Mouse (Mus musculus) retina, adult 2 months (tissue): ENCODE measurements around the gene Epb41l4b.
A peak's percentile ranks its signal among the peaks of the same experiment; 100 is the strongest.

Experiments used
- DNase-seq: peaks from one replicate; pipeline ENCODE4 v3.0.0-alpha.2; 2012; ENCODE audit warnings: low read depth, low spot score

Epb41l4b gene

DNA sequence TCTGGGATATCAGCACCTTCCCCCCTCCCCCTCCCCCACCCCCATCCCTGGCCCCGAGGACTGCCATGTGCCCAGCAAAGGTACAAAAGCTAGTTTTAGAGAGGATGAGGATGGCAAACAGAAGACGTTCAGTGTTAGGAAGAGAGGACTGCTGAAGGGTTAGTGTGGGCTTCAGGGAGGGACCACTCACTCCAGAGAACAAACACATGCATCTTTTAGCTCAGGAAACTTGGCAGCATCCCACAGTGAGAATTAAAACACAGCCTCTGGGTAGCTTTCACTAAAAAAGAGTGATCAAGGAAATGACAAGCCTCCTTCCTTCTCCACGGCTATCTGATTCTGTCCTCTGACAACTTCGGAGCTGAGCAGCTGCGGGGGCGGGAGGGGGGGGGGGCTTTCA is 132.3 kb downstream of the Epb41l4b start:
- DNase-seq = no peak

- DNase-seq = no peak
Observed at GRCm38 (mm10) chr4:57010425-57010824, 132.8 kb downstream of the Epb41l4b start.

DNA sequence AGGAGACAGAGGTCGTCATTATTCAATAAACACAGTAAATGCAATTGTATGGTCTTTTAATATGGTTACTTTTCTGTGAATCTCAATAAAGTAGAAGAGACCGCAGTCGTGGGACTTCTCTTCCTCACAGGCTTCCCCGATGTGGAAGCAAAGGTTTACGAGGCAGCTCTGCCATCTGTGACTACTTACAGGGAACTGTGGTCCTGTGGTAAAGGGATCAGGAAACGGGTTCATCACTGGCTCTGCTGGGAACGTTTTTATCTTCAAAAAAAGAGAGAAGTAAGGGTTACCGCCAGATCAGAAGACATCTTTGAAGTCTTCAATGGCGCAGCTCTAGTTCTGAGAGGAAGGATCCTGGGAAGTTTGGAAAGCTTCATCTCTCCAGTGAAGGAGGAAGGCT is 135.5 kb downstream of the Epb41l4b start:
- no peak for DNase-seq

GRCm38 (mm10) chr4:57005011-57005410 is 138.2 kb downstream of the Epb41l4b start:
- no peak for DNase-seq

GRCm38 (mm10) chr4:57003886-57004285 is 139.4 kb downstream of the Epb41l4b start:
- no peak for DNase-seq

- no peak for DNase-seq
Observed at GRCm38 (mm10) chr4:57002751-57003150, 140.5 kb downstream of the Epb41l4b start.

DNA sequence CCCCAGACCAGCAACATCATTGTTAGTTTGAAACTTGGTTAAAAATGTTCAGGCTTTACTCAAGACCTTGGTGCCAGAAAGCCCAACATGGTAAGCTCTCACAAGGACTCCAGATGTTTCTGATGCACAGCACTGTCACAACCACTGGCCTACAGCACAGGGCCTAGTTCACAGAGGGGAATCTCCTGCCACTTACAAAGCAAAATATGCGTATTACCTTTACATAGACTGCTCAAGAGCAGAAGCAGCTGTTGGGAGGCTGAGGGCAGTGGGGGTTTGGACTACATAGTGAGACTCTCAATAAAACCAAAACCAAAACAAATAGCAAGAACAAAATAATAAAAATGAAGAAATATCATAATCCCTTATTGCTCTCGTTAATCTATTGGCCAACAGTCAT is 141.8 kb downstream of the Epb41l4b start:
- no peak for DNase-seq

DNA sequence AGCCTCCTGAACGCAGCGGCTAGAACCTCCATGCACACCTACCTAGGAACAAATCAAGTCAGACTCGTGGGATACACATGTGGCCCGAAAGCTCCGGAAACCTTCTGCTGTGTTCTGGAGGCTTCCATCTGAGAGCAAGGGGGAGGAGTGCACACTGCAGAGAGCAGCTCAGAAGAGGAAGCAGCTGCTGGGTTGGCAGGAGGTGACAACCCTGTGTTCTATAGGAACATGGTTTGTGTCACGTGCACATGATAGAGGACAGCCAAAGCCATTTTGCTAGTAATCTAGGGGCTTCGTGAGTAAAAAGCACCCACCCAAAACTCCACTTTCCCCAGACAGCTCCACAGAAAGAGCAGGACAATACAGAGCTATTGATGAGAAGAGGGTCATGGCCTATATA is 149.9 kb downstream of the Epb41l4b start:
- DNase-seq = no peak

DNA sequence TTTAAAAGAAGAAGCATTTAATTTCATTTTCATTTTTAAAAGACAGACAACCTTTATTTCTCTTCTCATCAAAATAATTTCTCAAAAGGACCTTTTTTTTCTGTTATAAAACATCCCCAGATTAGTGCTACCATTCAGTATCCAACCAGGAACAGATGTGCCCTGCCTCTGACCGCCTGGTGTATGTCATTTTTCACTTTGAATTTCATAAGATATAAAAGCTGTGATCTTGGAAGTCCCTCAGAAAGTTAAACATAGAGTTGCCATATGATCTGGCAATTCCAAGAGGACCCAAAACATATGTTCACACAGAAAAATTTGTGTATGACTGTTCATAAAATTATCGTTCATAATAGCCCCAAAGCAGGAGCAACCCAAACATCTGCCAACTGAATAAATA is 151.3 kb downstream of the Epb41l4b start:
- no peak for DNase-seq

DNA sequence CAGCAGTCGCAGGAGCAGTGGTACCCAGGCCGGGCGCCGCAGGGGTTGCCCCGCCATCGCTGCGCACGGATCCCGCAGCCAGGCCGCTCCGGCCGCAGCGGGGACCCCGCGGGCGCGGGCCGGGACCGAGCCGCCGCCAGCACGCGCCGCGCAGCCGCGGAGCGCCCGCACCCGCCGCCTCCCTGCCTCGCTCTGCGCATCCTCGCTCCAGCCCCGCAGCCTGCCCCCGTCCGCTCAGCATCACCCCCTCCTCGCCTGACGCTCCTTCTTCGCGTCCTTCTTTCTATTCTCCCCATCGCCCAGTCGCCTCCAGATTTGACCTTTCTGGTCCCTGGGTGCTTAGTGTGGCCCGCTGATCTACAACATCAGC is 153.0 kb downstream of the Epb41l4b start, which contains the start of gene Frrs1l:
Gene Frrs1l (minus strand): TSS at position 177 of the 370 bp plus-strand sequence.
- no peak for DNase-seq

DNA sequence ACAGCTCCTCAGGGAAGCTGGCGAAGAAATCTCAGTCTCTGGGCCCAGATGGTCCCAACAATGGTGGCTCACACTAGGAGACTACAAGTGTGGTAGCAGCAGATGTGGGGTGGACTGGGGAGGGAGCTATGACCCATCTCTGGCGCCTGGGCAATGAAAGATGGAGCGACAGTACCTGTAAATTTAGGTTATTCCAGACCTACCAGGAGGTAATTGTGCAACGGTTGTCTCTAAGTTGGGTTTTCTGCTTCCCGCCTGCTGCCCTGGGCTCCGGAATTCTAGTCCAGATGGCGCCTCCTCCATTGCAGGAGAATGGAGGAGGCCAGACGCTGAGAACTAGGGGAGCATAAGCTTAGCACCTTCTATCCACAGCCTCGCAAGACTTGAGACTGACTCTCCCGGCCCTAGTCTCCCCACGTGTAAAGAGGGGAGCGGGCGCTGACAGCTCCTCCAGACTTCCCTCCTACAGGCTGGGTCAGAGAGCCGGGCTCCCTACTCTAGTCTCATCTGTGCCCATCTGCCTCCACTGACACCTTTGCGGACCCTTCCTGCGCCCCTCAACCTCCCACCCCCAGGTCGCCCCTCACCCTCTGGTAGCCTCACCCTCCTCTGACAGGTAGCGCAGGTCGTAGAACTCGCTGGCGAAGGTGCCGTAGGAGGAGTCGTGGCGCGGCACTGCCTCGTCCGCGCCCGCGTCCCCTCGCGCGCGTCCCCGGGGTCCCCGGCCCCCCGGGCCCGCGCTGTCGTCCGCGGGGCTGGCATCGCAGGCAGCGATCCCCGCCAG is 153.6 kb downstream of the Epb41l4b start:
- no peak for DNase-seq

GRCm38 (mm10) chr4:56965586-56966179 is 177.6 kb downstream of the Epb41l4b start:
- no peak for DNase-seq

DNA sequence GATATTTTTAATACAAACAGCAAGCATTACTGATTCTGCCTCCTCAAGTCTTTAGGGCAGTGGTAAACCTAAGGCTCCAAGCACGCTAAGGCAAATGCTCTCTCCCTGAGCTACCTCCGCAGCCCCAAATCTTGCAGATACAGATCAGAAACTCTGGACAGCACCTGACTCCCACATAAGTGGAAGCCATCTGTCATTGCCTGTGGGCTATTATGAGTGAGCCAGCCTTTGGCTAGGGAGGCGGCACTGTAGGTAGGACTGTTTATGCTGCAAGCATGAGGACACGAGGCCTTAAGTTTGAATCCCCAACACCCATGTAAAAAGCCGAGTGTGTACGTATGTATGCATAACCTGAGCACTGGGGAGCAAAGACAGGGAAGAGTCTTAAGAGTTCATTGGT is 179.6 kb downstream of the Epb41l4b start:
- DNase-seq = no peak

GRCm38 (mm10) chr4:56961320-56961925 is 181.8 kb downstream of the Epb41l4b start:
- no peak for DNase-seq

DNA sequence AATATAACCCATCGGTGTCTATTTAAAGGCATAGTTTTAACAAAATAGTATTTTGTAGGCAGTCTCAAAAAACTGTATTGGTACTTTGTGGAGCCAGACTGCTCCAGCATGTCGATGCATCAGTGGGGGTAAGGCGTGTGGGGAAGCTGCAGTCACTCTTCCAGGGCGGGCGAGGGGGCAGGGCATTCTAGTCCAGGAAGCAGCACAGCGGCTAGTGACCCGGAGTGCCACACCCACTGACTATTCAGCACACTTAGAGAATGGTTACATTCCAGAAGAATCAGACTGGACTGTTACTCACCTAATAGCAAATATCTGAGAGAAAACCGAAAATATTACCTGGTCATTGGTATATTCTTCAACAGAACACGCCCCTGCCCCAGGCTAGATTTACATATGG is 185.7 kb downstream of the Epb41l4b start:
- DNase-seq = no peak

- DNase-seq = no peak
Observed at GRCm38 (mm10) chr4:56953235-56953634, 190.0 kb downstream of the Epb41l4b start.

- no peak for DNase-seq
Observed at GRCm38 (mm10) chr4:56951701-56952100, 191.5 kb downstream of the Epb41l4b start.

- DNase-seq = no peak
Observed at GRCm38 (mm10) chr4:56949494-56949893, 193.7 kb downstream of the Epb41l4b start.

- peak; percentile 82 for DNase-seq
Observed at GRCm38 (mm10) chr4:56946641-56947640, 196.3 kb downstream of the Epb41l4b start, which contains the start of gene Tmem245. Tmem245 (minus strand) TSS chr4:56947437.

- DNase-seq = no peak
Observed at GRCm38 (mm10) chr4:56946180-56946579, 197.1 kb downstream of the Epb41l4b start.

- no peak for DNase-seq
Observed at GRCm38 (mm10) chr4:56944286-56944685, 199.0 kb downstream of the Epb41l4b start.

GRCm38 (mm10) chr4:56943258-56943657 is 200.0 kb downstream of the Epb41l4b start:
- DNase-seq = no peak
